Mouse (Mus musculus) forebrain, postnatal 0 days (tissue): ENCODE data around the gene Gm1604a. TPM values are rescaled to one million over a fixed set of nuclear protein-coding genes. Genes with fewer than 3 reads are reported as not detected.
"Not testable (repeated sequence)": the region's sequence is repeated elsewhere in the genome, so short reads cannot be mapped to it uniquely, and the experiment has no call there.

Experiments
- ATAC-seq: fragments of 200-750 bp; cut with Nextera tagmentation; 2 replicates; pipeline ENCODE4 v1.8.0; 2017; ENCODE audit warnings: mild to moderate bottlenecking, moderate library complexity
- DNase-seq: peaks from one replicate; pipeline ENCODE4 v3.0.0-alpha.2; 2015
- H3K27ac ChIP-seq: fragments of 300-500 bp; sonication (generic); 2 replicates; pipeline ENCODE4 v1.5.1; 2014; ENCODE audit warnings: low read depth, mild to moderate bottlenecking, antibody characterized with exemption, low read length, moderate library complexity, mixed read lengths
- H3K27me3 ChIP-seq: fragments of 300-500 bp; sonication (generic); 2 replicates; pipeline ENCODE4 v1.6.1; 2014; ENCODE audit warnings: mild to moderate bottlenecking, low read length, mixed read lengths; ENCODE audit not compliant: insufficient read depth
- H3K36me3 ChIP-seq: fragments of 300-500 bp; sonication (generic); 2 replicates; pipeline ENCODE4 v1.6.1; 2014; ENCODE audit warnings: mild to moderate bottlenecking, moderate library complexity; ENCODE audit not compliant: insufficient read depth
- H3K4me1 ChIP-seq: fragments of 300-500 bp; sonication (generic); 2 replicates; pipeline ENCODE4 v1.6.1; 2014; ENCODE audit warnings: antibody characterized with exemption; ENCODE audit not compliant: insufficient read depth
- H3K4me2 ChIP-seq: fragments of 300-500 bp; sonication (generic); 2 replicates; pipeline ENCODE4 v1.6.1; 2014; ENCODE audit warnings: low read depth, mild to moderate bottlenecking, moderate library complexity
- H3K4me3 ChIP-seq: fragments of 300-500 bp; sonication (generic); 2 replicates; pipeline ENCODE4 v1.5.1; 2014; ENCODE audit warnings: low read depth, low read length, mixed read lengths
- H3K9ac ChIP-seq: fragments of 300-500 bp; sonication (generic); 2 replicates; pipeline ENCODE4 v1.6.1; 2014; ENCODE audit warnings: mild to moderate bottlenecking
- H3K9me3 ChIP-seq: fragments of 300-500 bp; sonication (generic); 2 replicates; pipeline ENCODE4 v1.6.1; 2016; ENCODE audit warnings: low read length
- WGBS: fragments of 180-500 bp; shearing (Covaris S2); extraction: QIAGEN DNeasy Blood & Tissue Kit; methylation state at CpG from one replicate; pipeline ENCODE4 v1.1.7; 2014; 5-methylcytosine and 5-hydroxymethylcytosine counted together
- polyA plus RNA-seq: library from polyadenylated mRNA; unstranded; fragments of >200 nt; fragmentation: Nextera tagmentation; extraction: Ambion mirVana; gene quantifications from 2 replicates; pipeline ENCODE4 v1.2.1, GENCODE M21; 2015
- total RNA-seq: library from RNA; depleted of rRNA; stranded (reverse); fragments of >200 nt; gene quantifications from 2 replicates; pipeline ENCODE4 v1.2.3, GENCODE M21; 2014; rRNA removed

Gm1604a gene
- not detected in 2 replicates for total RNA-seq
- polyA plus RNA-seq: 0.29 and 0.57 TPM in 2 replicates

- H3K9ac ChIP-seq, DNase-seq, H3K4me1 ChIP-seq, H3K4me3 ChIP-seq, H3K27ac ChIP-seq, H3K27me3 ChIP-seq, H3K4me2 ChIP-seq, H3K36me3 ChIP-seq, H3K9me3 ChIP-seq: not testable (repeated sequence)
- WGBS: 11% methylated on average over 4 of the region's 14 CpGs
- ATAC-seq: peak; percentile 89
These were observed at the start of gene Gm1604a for GRCm38 (mm10) chr17:7025257-7025656. Gene Gm1604a, plus strand, starts transcription at chr17:7025568.

GRCm38 (mm10) chr17:6978287-6979248, 46.8 kb upstream of the Gm1604a start, which contains the start of gene Gm49721:
Gene Gm49721, plus strand, starts transcription at chr17:6978904.
- not testable (repeated sequence) for H3K9me3 ChIP-seq, H3K4me1 ChIP-seq, H3K27me3 ChIP-seq, H3K27ac ChIP-seq, H3K36me3 ChIP-seq
- 3% methylated on average over 42 of the region's 68 CpGs for WGBS
- DNase-seq (peak; percentile 8), ATAC-seq (peak; percentile 96)
- H3K4me3 ChIP-seq: peak within 1 kb of the TSS; percentile 39
- H3K4me2 ChIP-seq: peak within 1 kb of the TSS; percentile 65
- peak within 1 kb of the TSS; percentile 59 for H3K9ac ChIP-seq

- peak overlapping the region; percentile 39 for H3K4me3 ChIP-seq
- ATAC-seq, DNase-seq, H3K4me1 ChIP-seq, H3K9ac ChIP-seq, H3K36me3 ChIP-seq, H3K9me3 ChIP-seq, H3K27ac ChIP-seq, H3K27me3 ChIP-seq: not testable (repeated sequence)
- WGBS: 7% methylated on average over 4 of the region's 5 CpGs
- H3K4me2 ChIP-seq: peak overlapping the region; percentile 65
These were observed 46.0 kb upstream of the Gm1604a start for GRCm38 (mm10) chr17:6979380-6979779.

GRCm38 (mm10) chr17:6980144-6980543, 45.2 kb upstream of the Gm1604a start:
- H3K9me3 ChIP-seq, H3K4me1 ChIP-seq, H3K27me3 ChIP-seq, H3K9ac ChIP-seq, H3K4me2 ChIP-seq, DNase-seq, ATAC-seq, H3K4me3 ChIP-seq, H3K36me3 ChIP-seq, H3K27ac ChIP-seq: not testable (repeated sequence)
- 98% methylated on average over 5 of the region's 8 CpGs for WGBS

GRCm38 (mm10) chr17:6986118-6986517, 39.2 kb upstream of the Gm1604a start:
- not testable (repeated sequence) for H3K36me3 ChIP-seq, H3K9me3 ChIP-seq, H3K4me1 ChIP-seq, ATAC-seq, H3K27me3 ChIP-seq, H3K4me2 ChIP-seq, DNase-seq, H3K9ac ChIP-seq, H3K4me3 ChIP-seq, H3K27ac ChIP-seq
- WGBS: 87% methylated on average over 1 of the region's 1 CpGs

- not testable (repeated sequence) for H3K27ac ChIP-seq, H3K9ac ChIP-seq, H3K27me3 ChIP-seq, DNase-seq, H3K36me3 ChIP-seq, H3K4me3 ChIP-seq, H3K4me1 ChIP-seq, H3K4me2 ChIP-seq, H3K9me3 ChIP-seq, ATAC-seq
- WGBS: no CpG with 5 or more reads among the region's 6 CpGs
These were observed 29.9 kb upstream of the Gm1604a start for GRCm38 (mm10) chr17:6995504-6995903.

- not testable (repeated sequence) for H3K9ac ChIP-seq, H3K36me3 ChIP-seq, H3K9me3 ChIP-seq, H3K4me1 ChIP-seq, H3K4me3 ChIP-seq, ATAC-seq, DNase-seq, H3K27ac ChIP-seq, H3K4me2 ChIP-seq, H3K27me3 ChIP-seq
- WGBS: 82% methylated on average over 8 of the region's 8 CpGs
These were observed 28.5 kb upstream of the Gm1604a start for GRCm38 (mm10) chr17:6996826-6997225.

- H3K9ac ChIP-seq, H3K4me1 ChIP-seq, H3K36me3 ChIP-seq, H3K4me2 ChIP-seq, DNase-seq, H3K27ac ChIP-seq, H3K27me3 ChIP-seq, H3K4me3 ChIP-seq, H3K9me3 ChIP-seq, ATAC-seq: not testable (repeated sequence)
- 100% methylated on average over 1 of the region's 7 CpGs for WGBS
These were observed 27.4 kb upstream of the Gm1604a start for GRCm38 (mm10) chr17:6997778-6998490.

GRCm38 (mm10) chr17:7001790-7002585, 23.4 kb upstream of the Gm1604a start:
- DNase-seq, H3K36me3 ChIP-seq, H3K27ac ChIP-seq, H3K27me3 ChIP-seq, H3K4me1 ChIP-seq, H3K9ac ChIP-seq, ATAC-seq, H3K4me3 ChIP-seq, H3K4me2 ChIP-seq, H3K9me3 ChIP-seq: not testable (repeated sequence)
- 77% methylated on average over 8 of the region's 12 CpGs for WGBS
